Mouse (Mus musculus): ENCODE measurements at regions not wholly inside any gene's neighbourhood (a gene's known extent, or its start where the extent isn't known, plus 50 kb on each side); places are given as distances from the start of the nearest gene placed in this dataset.

- 73% methylated on average over 3 of the region's 3 CpGs for WGBS
- H3K4me1 ChIP-seq (ENCODE audit: control insufficient read depth, insufficient read depth, low read length): no peaks in the 10 kb centered on the region
Observed at GRCm38 (mm10) chr1:161704527-161704926, 83.8 kb downstream of the Fasl start.

GRCm38 (mm10) chr1:161695886-161696285 is 92.4 kb downstream of the Fasl start:
- Histone ChIP-seq H3K4me2 (ENCODE audit: low read length) (no peak overlapping the region), H3K27me3 (ENCODE audit: control insufficient read depth, insufficient read depth, low read depth, low read length) (no peaks in the 10 kb centered on the region), H3K4me1 (ENCODE audit: control insufficient read depth, insufficient read depth, low read length) (no peaks in the 10 kb centered on the region), H3K27ac (ENCODE audit: low read length) (no peak overlapping the region), H3K9ac (ENCODE audit: low read depth, low read length) (no peak overlapping the region), H3K36me3 (ENCODE audit: control insufficient read depth, insufficient read depth, low read length) (no peaks in the 10 kb centered on the region), H3K9me3 (replicated peaks; ENCODE audit: control insufficient read depth, low read length, poor library complexity, severe bottlenecking) (no peaks in the 10 kb centered on the region), H3K4me3 (ENCODE audit: low read depth, low read length) (no peak overlapping the region)
- no peak for ATAC-seq
- 19% methylated on average over 5 of the region's 5 CpGs for WGBS

More at GRCm38 (mm10) chr1:161704527-161704926, 83.8 kb downstream of the Fasl start:
- Histone ChIP-seq H3K9me3 (replicated peaks; ENCODE audit: control insufficient read depth, low read length, poor library complexity, severe bottlenecking) (no peaks in the 10 kb centered on the region), H3K27ac (ENCODE audit: low read length) (no peak overlapping the region), H3K4me2 (ENCODE audit: low read length) (no peak overlapping the region), H3K4me3 (ENCODE audit: low read depth, low read length) (no peak overlapping the region), H3K9ac (ENCODE audit: low read depth, low read length) (no peak overlapping the region), H3K27me3 (ENCODE audit: control insufficient read depth, insufficient read depth, low read depth, low read length) (no peaks in the 10 kb centered on the region), H3K36me3 (ENCODE audit: control insufficient read depth, insufficient read depth, low read length) (no peaks in the 10 kb centered on the region)
- ATAC-seq: no peak

GRCm38 (mm10) chr1:161693768-161694160 is 94.5 kb downstream of the Fasl start:
- H3K9ac ChIP-seq (ENCODE audit: low read depth, low read length): no peak overlapping the region
- H3K4me1 ChIP-seq (ENCODE audit: control insufficient read depth, insufficient read depth, low read length): no peaks in the 10 kb centered on the region
- no peak overlapping the region for H3K27ac ChIP-seq (ENCODE audit: low read length)
- no peak for ATAC-seq
- H3K9me3 ChIP-seq (replicated peaks; ENCODE audit: control insufficient read depth, low read length, poor library complexity, severe bottlenecking): no peaks in the 10 kb centered on the region
- no peaks in the 10 kb centered on the region for H3K36me3 ChIP-seq (ENCODE audit: control insufficient read depth, insufficient read depth, low read length)
- no peak overlapping the region for H3K4me2 ChIP-seq (ENCODE audit: low read length)
- no peaks in the 10 kb centered on the region for H3K27me3 ChIP-seq (ENCODE audit: control insufficient read depth, insufficient read depth, low read depth, low read length)
- WGBS: 79% methylated on average over 6 of the region's 6 CpGs
- no peak overlapping the region for H3K4me3 ChIP-seq (ENCODE audit: low read depth, low read length)

DNA sequence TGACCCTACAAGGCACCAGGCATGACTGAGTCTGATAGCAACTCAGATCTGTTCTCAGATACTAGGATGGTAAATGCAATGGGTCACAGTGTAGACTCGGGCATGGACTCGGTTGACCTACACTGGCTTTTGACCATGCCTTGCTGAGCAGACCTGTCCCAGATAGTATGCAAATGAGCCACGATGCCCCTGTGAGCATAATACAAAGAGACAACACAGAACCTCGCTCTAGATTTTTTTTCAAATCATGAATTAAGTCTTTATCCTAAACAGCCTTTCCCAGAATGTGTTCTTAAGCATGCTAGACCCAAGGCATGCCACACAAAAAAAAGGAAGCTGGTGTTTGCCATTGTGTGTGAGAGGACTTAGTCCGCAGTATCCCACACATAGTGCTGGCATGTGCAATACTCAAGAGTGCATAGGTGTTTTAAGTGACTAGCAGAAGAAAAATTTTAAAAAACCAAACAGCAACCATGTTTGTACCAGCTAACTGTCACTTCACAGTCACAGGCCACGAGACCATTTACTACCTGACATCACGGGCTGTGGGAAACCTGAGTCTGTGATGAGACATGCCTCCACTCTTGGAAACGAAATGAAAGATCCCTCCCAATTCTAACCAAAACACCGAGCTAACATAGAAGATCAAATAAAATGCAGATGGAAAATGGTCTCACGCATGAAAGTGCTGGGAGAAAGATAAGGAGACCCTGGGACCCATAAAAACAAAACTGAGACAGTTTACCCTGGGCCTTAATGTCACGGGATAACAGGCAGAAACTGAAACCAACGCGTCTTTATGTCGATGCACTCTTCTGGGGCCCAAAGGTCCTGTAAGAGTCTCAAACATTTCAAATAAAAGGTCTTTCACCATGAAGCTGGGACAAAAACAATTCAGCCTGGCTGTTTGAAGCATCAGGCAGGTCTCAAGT is 95.2 kb downstream of the Fasl start:
- Histone ChIP-seq H3K4me1 (ENCODE audit: control insufficient read depth, insufficient read depth, low read length) (no peaks in the 10 kb centered on the region), H3K4me2 (ENCODE audit: low read length) (no peak overlapping the region), H3K36me3 (ENCODE audit: control insufficient read depth, insufficient read depth, low read length) (no peaks in the 10 kb centered on the region), H3K9ac (ENCODE audit: low read depth, low read length) (no peak overlapping the region), H3K27me3 (ENCODE audit: control insufficient read depth, insufficient read depth, low read depth, low read length) (no peaks in the 10 kb centered on the region), H3K4me3 (ENCODE audit: low read depth, low read length) (no peak overlapping the region), H3K9me3 (replicated peaks; ENCODE audit: control insufficient read depth, low read length, poor library complexity, severe bottlenecking) (no peaks in the 10 kb centered on the region), H3K27ac (ENCODE audit: low read length) (no peak overlapping the region)
- 84% methylated on average over 14 of the region's 14 CpGs for WGBS
- no peak for ATAC-seq

DNA sequence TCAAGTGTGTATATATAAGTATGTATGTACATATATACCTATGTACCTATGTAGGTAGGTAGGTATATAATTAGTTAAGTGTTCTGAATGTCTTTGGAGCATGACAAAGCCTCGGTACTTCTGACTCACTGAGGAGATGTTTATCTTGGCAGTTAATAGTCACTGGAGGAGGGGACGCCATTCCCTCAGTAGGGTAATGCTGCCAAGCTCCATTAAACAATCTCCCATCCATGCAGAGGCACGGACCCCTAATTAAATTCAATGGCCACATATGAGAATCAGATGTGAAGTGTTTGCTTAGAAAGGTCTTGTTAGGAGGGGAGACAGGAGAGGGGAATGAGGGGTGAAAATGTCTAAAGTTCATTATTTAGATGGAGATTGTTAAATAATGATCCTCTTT is 99.3 kb downstream of the Fasl start:
- Histone ChIP-seq H3K27ac (ENCODE audit: low read length) (no peak overlapping the region), H3K4me1 (ENCODE audit: control insufficient read depth, insufficient read depth, low read length) (0 out of 2 replicates have a peak, but pooled peaks cover 2% of the 10 kb centered on the region), H3K27me3 (ENCODE audit: control insufficient read depth, insufficient read depth, low read depth, low read length) (no peaks in the 10 kb centered on the region), H3K4me2 (ENCODE audit: low read length) (no peak overlapping the region), H3K9ac (ENCODE audit: low read depth, low read length) (no peak overlapping the region), H3K9me3 (replicated peaks; ENCODE audit: control insufficient read depth, low read length, poor library complexity, severe bottlenecking) (no peaks in the 10 kb centered on the region), H3K4me3 (ENCODE audit: low read depth, low read length) (no peak overlapping the region), H3K36me3 (ENCODE audit: control insufficient read depth, insufficient read depth, low read length) (no peaks in the 10 kb centered on the region)
- WGBS: 31% methylated on average over 3 of the region's 3 CpGs
- no peak for ATAC-seq

GRCm38 (mm10) chr1:161687548-161687947 is 100.7 kb downstream of the Fasl start:
- WGBS: 27% methylated on average over 12 of the region's 12 CpGs
- Histone ChIP-seq H3K9me3 (replicated peaks; ENCODE audit: control insufficient read depth, low read length, poor library complexity, severe bottlenecking) (no peaks in the 10 kb centered on the region), H3K9ac (ENCODE audit: low read depth, low read length) (no peak overlapping the region), H3K27me3 (ENCODE audit: control insufficient read depth, insufficient read depth, low read depth, low read length) (no peaks in the 10 kb centered on the region), H3K4me3 (ENCODE audit: low read depth, low read length) (no peak overlapping the region), H3K4me1 (ENCODE audit: control insufficient read depth, insufficient read depth, low read length) (0 out of 2 replicates have a peak, but pooled peaks cover 2% of the 10 kb centered on the region), H3K36me3 (ENCODE audit: control insufficient read depth, insufficient read depth, low read length) (no peaks in the 10 kb centered on the region), H3K4me2 (ENCODE audit: low read length) (no peak overlapping the region), H3K27ac (ENCODE audit: low read length) (no peak overlapping the region)
- 0 out of 2 replicates have a peak, but pooled peaks have one; percentile 71 for ATAC-seq

DNA sequence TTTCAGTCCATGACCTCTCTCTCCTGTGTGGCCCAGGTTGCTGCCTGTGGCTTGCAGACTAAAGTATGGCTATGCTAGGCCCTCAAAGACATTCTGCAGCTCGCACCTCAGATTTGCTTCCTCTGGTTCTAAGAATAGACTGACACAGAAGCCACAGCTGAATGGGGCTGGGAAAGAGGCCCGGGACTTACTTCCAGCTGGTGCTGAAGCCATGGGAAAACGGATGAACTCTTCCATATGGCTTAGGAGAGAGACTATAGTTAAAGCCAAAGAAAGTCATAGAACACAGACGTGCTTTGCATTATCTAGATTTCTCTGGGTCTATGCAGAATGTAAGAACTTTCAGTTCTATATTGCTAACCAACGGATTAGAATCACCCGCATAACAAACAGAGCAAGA is 107.7 kb downstream of the Fasl start:
- Histone ChIP-seq H3K9ac (ENCODE audit: low read depth, low read length) (no peak overlapping the region), H3K4me3 (ENCODE audit: low read depth, low read length) (no peak overlapping the region), H3K4me2 (ENCODE audit: low read length) (no peak overlapping the region), H3K36me3 (ENCODE audit: control insufficient read depth, insufficient read depth, low read length) (no peaks in the 10 kb centered on the region), H3K9me3 (replicated peaks; ENCODE audit: control insufficient read depth, low read length, poor library complexity, severe bottlenecking) (no peaks in the 10 kb centered on the region), H3K27ac (ENCODE audit: low read length) (no peak overlapping the region), H3K27me3 (ENCODE audit: control insufficient read depth, insufficient read depth, low read depth, low read length) (no peaks in the 10 kb centered on the region), H3K4me1 (ENCODE audit: control insufficient read depth, insufficient read depth, low read length) (no peaks in the 10 kb centered on the region)
- ATAC-seq: no peak
- 84% methylated on average over 6 of the region's 6 CpGs for WGBS

- Histone ChIP-seq H3K4me3 (ENCODE audit: low read depth, low read length) (no peak overlapping the region), H3K36me3 (ENCODE audit: control insufficient read depth, insufficient read depth, low read length) (no peaks in the 10 kb centered on the region), H3K4me1 (ENCODE audit: control insufficient read depth, insufficient read depth, low read length) (no peaks in the 10 kb centered on the region), H3K27ac (ENCODE audit: low read length) (no peak overlapping the region), H3K4me2 (ENCODE audit: low read length) (no peak overlapping the region), H3K9me3 (replicated peaks; ENCODE audit: control insufficient read depth, low read length, poor library complexity, severe bottlenecking) (no peaks in the 10 kb centered on the region), H3K9ac (ENCODE audit: low read depth, low read length) (no peak overlapping the region), H3K27me3 (ENCODE audit: control insufficient read depth, insufficient read depth, low read depth, low read length) (no peaks in the 10 kb centered on the region)
- ATAC-seq: no peak
- WGBS: 91% methylated on average over 5 of the region's 5 CpGs
Observed at GRCm38 (mm10) chr1:161670937-161671336, 117.4 kb downstream of the Fasl start.

DNA sequence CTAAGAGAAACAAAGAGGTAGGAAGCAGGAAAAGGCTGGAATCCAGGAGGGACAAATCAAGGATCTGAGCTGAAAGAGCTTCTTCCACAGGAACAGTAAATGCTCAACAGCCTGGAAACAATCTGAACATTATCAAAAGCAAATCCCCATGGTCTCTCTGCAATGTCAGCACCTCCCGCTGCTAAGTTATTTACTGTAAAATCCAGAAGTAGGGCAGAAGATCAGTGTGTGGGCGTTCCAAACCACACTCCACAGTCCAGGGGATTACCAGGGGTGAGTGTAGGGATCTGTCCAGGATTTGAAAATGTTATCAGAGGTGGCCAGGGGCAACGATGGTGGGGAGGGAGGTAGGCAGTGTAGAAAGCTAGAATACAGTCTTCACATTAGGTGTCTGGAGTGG is 124.0 kb downstream of the Fasl start:
- H3K9ac ChIP-seq (ENCODE audit: low read depth, low read length): no peak overlapping the region
- no peak overlapping the region for H3K4me3 ChIP-seq (ENCODE audit: low read depth, low read length)
- H3K27ac ChIP-seq (ENCODE audit: low read length): no peak overlapping the region
- H3K36me3 ChIP-seq (ENCODE audit: control insufficient read depth, insufficient read depth, low read length): no peaks in the 10 kb centered on the region
- no peaks in the 10 kb centered on the region for H3K9me3 ChIP-seq (replicated peaks; ENCODE audit: control insufficient read depth, low read length, poor library complexity, severe bottlenecking)
- H3K4me1 ChIP-seq (ENCODE audit: control insufficient read depth, insufficient read depth, low read length): no peaks in the 10 kb centered on the region
- no peaks in the 10 kb centered on the region for H3K27me3 ChIP-seq (ENCODE audit: control insufficient read depth, insufficient read depth, low read depth, low read length)
- WGBS: 64% methylated on average over 3 of the region's 3 CpGs
- no peak overlapping the region for H3K4me2 ChIP-seq (ENCODE audit: low read length)
- no peak for ATAC-seq
